Mouse (Mus musculus) spleen, postnatal 14 days (tissue): ENCODE measurements around the gene Serpina3f.
"Not testable (repeated sequence)": the region's sequence is repeated elsewhere in the genome, so short reads cannot be mapped to it uniquely, and the experiment has no call there.

ENCODE experiments used
- DNase-seq, 2 experiments: peaks; one replicate each; pipeline ENCODE4 v3.0.0; 2021 to 2022; ENCODE audit warnings: low spot score in 2 of 2

The Serpina3f gene

DNA sequence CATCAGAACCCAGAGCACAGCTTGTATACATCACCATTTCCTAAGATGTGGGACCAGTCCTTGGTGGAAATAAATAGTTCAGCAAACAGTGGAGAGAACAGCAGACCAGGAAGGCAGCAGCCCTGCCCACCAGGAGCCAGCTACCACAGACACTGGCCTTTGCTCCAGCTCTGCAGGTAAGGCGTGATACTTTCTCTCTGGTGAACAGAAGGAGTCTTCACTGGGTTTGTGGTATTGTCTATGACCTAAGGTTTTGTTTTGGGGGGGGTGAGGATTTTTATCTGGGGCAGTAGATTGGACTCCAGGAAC lies at the start of gene Serpina3f:
TSS of gene Serpina3f (plus strand) at position 100 of the 309 bp plus-strand sequence.
- no peak for DNase-seq

- no peak for DNase-seq
Observed at GRCm38 (mm10) chr12:104174747-104175146, 39.6 kb upstream of the Serpina3f start.

- no peak for DNase-seq
Observed at GRCm38 (mm10) chr12:104175636-104176035, 38.7 kb upstream of the Serpina3f start.

DNA sequence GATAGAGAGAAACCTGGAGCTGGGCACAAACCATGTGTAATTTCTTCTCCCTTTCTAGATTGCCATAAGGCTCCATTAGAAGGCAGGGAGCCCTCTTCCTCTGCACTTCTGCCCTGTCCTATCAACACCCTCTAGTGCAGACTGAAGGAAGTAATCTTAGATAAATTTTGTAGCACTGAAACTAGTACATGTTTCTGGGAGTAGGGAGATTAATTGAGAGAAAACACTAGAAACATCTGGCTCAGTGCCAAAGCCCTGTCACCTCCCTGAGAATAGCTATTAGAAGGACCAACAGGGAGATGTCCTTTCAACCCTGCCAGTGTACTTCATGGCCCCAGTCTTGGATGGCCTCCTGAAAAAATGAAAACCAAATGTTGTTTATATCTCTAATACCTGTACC lies 35.8 kb upstream of the Serpina3f start:
- DNase-seq = no peak

GRCm38 (mm10) chr12:104178987-104179386 lies 35.4 kb upstream of the Serpina3f start:
- no peak for DNase-seq

DNA sequence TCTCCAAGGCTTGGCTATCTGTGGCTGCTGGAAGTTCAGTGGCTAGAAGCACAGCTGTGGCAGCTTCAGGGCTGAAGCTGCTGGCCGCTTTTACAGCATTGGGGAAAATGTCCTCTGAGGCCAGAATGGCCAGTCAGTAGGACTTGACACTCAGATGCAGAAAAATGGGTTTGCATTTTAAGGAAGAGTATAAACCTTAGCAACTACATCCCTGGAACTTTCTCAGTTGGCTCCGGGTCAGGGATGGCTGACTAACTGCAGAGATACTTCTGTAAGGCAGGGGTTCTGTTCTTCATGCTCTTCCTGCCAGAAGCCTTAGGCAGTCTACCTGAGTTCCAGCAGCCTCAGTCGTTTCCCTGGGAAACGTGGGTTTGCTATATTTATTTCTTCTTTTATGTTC lies 29.3 kb upstream of the Serpina3f start:
- DNase-seq = no peak

- no peak for DNase-seq
Observed at GRCm38 (mm10) chr12:104186041-104186581, 28.2 kb upstream of the Serpina3f start.

DNA sequence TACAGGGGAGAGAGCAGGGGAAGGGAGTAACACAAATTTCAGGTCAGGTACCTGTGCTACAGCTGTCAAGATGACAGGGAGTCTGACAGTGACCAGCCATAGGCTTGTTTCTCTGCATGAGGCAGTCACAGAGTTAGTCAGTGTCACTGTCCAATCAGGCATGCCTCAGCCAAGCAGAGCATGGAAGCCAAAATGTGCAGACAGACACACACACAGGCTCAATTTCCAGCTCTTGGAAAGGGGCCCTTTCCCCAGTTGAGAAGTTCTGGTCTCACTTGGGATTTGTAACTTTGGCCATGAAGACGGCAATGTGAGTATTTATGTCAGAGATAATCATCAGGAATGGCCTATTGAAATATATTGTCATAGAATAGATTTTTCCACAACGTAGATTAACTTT lies 25.1 kb upstream of the Serpina3f start:
- no peak for DNase-seq

DNA sequence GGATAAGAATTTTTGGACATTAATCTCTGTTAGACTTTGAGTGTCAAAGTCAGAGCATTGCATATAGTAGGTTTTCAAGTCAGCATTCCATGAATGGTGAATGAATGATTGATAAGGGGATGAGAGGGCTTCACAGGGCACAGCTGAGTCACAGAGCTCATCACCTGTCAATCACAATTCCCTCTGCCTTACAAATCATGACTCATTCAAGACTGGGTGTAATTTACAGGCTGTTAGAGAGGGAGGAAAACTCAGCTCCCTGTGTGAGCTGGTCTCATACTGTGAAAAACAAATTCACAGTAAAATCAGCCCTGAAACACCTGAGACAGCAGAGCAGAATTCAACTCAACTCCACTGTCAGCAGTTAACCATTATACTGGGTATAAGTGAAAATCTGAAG lies 23.5 kb upstream of the Serpina3f start:
- DNase-seq = no peak

- DNase-seq = no peak
Observed at GRCm38 (mm10) chr12:104209149-104209548, 5.2 kb upstream of the Serpina3f start.

DNA sequence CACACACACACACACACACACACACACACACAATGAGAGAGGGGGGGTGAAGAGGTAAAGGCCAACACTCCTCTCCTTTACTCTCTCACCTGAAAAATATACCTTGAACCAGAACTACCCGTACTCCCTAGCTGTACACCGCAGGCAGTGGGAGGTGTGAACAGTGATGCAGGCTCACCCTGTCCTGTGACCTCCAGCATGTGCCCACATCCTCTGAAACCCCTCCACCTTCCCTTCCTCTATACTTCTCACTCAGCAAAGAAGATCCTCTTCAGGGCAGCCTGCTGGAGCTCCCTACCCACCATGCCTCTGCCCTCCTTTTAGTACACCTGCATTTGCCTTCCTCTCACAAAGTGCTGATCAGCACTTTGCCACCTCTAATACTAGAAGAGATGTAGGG lies 4.5 kb upstream of the Serpina3f start:
- no peak for DNase-seq

DNA sequence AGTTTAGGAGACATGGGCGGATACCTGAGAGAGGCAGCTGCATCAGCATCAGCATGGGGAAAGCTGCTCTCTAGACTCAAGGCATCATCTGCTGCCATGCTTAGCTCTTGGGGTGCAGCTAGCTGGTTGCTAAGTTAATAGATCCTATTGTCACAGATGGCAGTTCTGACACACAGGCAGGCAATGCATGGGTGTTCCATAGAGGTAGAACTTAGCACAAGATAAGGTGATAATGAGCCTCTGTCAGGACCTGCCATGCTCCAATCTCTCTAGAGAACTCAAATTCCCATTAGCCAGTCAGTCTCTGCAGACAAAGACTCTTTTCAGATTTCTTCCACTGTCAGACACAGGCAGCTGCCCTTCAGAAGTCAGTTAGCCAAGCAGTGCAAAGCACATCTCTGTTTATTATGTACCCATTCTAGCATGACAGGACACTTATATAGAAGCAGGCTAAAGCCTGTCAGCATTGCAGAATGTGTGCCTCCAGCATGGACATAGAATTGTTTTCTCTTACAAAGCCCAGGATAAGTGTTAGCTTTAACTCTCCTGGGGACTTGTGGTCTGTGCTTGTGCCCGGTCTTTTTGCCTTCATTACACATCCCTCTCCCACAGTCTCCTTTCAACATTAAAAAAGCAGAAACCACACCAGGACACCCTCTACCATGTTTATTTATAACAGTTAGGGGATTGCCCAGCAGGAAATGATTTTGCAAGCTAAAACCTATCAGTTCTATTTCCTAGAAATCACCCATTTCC lies 477 bp upstream of the Serpina3f start:
- no peak for DNase-seq

DNA sequence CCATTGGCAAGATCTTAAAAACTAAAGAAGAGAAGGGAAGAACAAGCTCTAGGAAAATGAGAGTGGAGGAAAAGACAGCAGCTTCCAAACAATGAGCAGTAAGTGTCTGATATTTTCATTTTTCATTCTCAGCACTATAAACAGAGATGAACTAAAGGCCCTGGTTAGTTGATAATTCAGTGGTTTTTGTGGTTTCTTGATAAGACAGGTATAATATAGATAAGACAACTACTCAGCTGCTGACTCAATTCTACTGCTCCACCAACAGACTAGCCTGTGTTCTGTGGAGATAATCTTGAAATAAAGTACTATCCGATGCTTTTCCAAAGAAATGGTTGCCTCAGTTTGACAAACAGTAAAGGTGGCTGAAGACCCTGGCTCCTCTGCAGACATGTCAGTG lies 905 bp downstream of the Serpina3f start:
- DNase-seq = no peak

- DNase-seq = no peak
Observed at GRCm38 (mm10) chr12:104221616-104222015, 7.3 kb downstream of the Serpina3f start.

DNA sequence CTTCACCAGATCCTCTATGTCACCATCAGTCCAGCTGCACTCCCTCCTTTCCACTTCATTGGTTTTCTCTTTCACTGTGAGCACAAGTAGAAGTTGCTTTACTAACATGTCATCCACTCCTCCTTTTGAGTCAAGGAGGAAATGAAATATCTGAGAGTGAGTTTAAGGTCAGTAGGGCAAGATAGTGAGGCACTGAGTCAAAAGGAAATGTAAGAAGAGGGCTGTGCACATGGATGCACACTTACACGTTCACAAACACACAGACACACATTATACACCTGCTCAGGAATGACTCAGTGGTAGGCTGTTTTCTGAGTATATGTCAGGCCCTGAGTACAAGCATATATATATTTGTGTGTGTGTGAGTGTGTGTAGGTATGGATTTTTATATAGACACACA lies 9.3 kb downstream of the Serpina3f start:
- DNase-seq = no peak

GRCm38 (mm10) chr12:104224598-104225300 lies 10.4 kb downstream of the Serpina3f start:
- DNase-seq = no peak

- no peak for DNase-seq
Observed at GRCm38 (mm10) chr12:104230762-104231161, 16.4 kb downstream of the Serpina3f start.

DNA sequence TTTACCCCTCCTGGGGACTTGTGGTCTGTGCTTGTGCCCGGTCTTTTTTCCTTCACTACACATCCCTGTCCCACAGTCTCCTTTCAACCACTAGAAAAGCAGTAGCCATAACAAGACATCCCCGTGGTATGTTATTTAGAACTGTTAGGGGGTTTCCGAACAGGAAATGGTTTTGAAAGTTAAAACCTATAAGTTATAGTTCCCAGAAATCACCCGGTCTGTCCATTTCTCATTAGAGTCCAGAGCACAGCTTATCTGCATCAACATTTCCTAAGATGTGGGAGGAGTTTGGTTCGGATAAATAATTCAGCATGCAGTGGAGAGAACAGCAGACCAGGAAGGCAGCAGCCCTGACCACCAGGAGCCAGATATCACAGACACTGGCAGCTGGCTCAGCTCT lies 21.6 kb downstream of the Serpina3f start, which contains the start of gene Serpina3g:
TSS of gene Serpina3g (plus strand) at position 331 of the 400 bp plus-strand sequence.
- no peak for DNase-seq

DNA sequence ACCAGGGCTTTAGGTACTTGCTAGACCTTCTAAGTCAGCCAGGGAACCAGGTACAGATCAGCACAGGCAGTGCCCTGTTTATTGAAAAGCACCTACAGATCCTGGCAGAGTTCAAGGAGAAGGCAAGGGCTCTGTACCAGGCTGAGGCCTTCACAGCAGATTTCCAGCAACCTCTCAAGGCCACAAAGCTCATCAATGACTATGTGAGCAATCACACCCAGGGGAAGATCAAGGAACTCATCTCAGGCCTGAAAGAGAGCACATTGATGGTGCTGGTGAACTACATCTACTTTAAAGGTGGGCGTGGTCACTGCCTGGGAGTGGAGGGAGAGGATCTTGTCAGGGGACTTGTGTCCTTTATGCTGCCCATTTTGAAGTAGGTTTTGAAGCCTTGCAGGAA lies 23.7 kb downstream of the Serpina3f start:
- DNase-seq = not testable (repeated sequence)

- no peak for DNase-seq
Observed at GRCm38 (mm10) chr12:104243307-104243706, 29.0 kb downstream of the Serpina3f start.

DNA sequence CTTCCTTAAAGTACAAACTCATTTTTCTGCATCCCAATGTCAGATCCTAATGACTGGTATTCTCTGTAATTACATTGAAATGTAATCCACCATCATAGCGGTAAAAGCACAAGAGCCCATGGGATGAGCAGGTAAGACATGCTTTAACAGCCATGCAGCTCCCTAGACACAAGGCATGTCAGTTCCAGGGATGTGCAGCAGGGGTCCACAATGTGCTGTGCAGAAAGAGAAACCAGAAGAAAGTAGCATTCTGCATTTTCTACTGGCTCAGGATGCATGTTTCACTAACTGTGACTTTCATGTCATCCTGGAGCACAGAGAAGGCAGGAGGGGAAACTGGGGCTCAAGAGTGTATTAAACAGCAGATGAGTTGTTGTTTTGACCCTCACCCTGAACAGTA lies 30.7 kb downstream of the Serpina3f start:
- DNase-seq = no peak

DNA sequence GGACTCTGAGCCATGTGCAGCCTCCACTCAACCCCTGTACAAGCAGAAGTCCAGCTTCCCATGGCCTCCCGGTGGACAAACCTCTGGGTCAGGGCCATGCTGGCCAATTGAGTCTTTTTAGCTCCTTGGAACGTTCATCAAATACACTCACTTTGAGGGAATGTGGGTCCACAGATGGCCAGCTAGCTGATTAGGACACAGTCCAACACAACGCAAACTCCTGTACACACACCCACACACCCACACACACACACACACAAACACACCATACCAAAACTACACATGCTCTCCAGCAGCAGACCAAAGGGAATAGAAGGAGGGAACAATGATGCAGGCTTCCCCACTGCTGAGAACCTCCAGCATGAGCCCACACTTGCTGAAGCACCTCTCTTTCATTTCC lies 31.3 kb downstream of the Serpina3f start:
- DNase-seq = no peak

GRCm38 (mm10) chr12:104247553-104248002 lies 33.2 kb downstream of the Serpina3f start:
- DNase-seq = no peak
